Comparison of ENCODE assay signal across 24 mouse cellular contexts in genomic region chr2:94658426-94658825, GRCm38 (mm10).
"Had no signal": no experiment of that assay in that cellular context is flagged by ENCODE, and none has a peak within 500 bp of the region (broad histone marks: within the 10 kb centered on the region; RNA-seq: fewer than 3 reads in every experiment).

No protein-coding gene starts in this region.

- H3K27ac ChIP-seq: gastrocnemius, adult 2 months; heart, embryonic 10.5 days; hindbrain, embryonic 10.5 days; hindbrain, embryonic 12.5 days; hindbrain, embryonic 14.5 days; intestine, embryonic 15.5 days; limb, embryonic 13.5 days; limb, embryonic 15.5 days; liver, embryonic 12.5 days; liver, embryonic 14.5 days had no signal

- H3K27me3 ChIP-seq: heart, embryonic 12.5 days; hindbrain, embryonic 12.5 days; intestine, embryonic 15.5 days; limb, embryonic 13.5 days; limb, embryonic 15.5 days; liver, embryonic 12.5 days had no signal

- DNase-seq: gastrocnemius, adult 2 months; gastrocnemius, postnatal 10 days; gastrocnemius, postnatal 25 days; heart, adult 18-20 months; heart, postnatal 10 days; heart, postnatal 4 days; kidney, adult 18-20 months; kidney, adult 8-10 months; kidney, postnatal 10 days; kidney, postnatal 25 days; kidney, postnatal 4 days; layer of hippocampus, adult 9-11 months; layer of hippocampus, postnatal 36 days; lung, adult 18-20 months had no signal

- H3K4me3 ChIP-seq: gastrocnemius, adult 2 months; heart, embryonic 10.5 days; heart, embryonic 12.5 days; hindbrain, embryonic 10.5 days; hindbrain, embryonic 12.5 days; intestine, embryonic 15.5 days; limb, embryonic 13.5 days; limb, embryonic 15.5 days; liver, embryonic 12.5 days had no signal

- H3K4me1 ChIP-seq: heart, embryonic 10.5 days; heart, embryonic 12.5 days; hindbrain, embryonic 10.5 days; hindbrain, embryonic 12.5 days; intestine, embryonic 15.5 days; limb, embryonic 13.5 days; limb, embryonic 15.5 days; liver, embryonic 12.5 days had no signal
